Mouse (Mus musculus) stomach, postnatal 0 days (tissue): Measurements from ENCODE around the gene Gm14190.
"Not testable (repeated sequence)": the region's sequence is repeated elsewhere in the genome, so short reads cannot be mapped to it uniquely, and the experiment has no call there.

Source experiments
- CTCF ChIP-seq: IDR thresholded peaks from 2 replicates; pipeline ENCODE4 v1.5.1; 2016; ENCODE audit warnings: antibody characterized with exemption, low read depth, mild to moderate bottlenecking, moderate library complexity
- EP300 ChIP-seq: optimal IDR thresholded peaks from 2 replicates; pipeline ENCODE3; 2016; ENCODE audit warnings: antibody characterized with exemption

- not testable (repeated sequence) for TF ChIP-seq CTCF, EP300
Measured at GRCm38 (mm10) chr11:99658467-99659010, 32.0 kb downstream of the Gm14190 start, which contains the start of gene Gm11563.
